Mouse (Mus musculus) lung, postnatal 36 days (tissue): ENCODE results near the gene Tatdn2.

Experiments used
- DNase-seq: peaks from one replicate; pipeline ENCODE4 v3.0.0; 2022; ENCODE audit warnings: mixed read lengths

Gene Tatdn2

DNA sequence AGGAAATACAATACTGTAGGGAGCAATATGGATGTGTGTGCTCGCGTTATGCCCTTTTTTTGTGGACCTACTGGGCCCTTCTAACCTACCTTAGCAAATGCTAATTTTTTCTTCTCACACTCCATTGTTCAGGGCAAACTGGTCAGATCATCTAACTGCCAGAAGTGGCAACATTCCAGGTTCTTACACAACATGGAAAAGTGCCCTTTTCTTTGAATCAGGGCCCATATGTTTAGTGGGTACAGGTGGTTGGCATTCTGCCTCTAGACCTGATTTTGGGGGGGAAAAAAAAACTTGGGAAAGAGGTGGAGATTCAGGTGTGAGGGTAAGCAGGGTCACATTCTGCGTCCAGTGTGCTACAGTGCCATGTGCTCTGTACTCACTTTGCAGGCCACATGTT lies 20.7 kb downstream of the Tatdn2 start:
- peak; percentile 44 for DNase-seq

DNA sequence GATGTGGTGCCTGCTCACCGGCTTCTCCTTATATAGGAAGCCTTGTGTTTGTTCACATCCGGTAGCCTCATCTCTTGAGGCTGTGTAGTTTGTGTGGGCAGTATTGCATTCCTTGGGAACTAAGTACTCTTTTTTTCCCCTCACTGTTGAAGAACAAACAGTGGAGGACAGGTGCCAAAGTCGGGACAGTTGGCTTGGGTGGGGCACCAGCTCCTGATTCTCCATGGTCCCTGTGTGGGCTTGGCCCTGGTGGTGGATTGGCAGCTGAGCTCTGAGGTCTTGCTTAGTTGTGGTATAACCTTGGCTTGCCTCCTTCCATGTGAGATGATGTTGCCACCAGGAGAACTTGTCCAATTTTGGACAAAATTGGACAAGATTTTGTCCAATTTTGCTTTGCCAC lies 23.0 kb downstream of the Tatdn2 start, which contains the start of gene Ghrl:
Gene Ghrl, minus strand, starts transcription at position 3 of the 400 bp plus-strand sequence.
- DNase-seq: no peak

DNA sequence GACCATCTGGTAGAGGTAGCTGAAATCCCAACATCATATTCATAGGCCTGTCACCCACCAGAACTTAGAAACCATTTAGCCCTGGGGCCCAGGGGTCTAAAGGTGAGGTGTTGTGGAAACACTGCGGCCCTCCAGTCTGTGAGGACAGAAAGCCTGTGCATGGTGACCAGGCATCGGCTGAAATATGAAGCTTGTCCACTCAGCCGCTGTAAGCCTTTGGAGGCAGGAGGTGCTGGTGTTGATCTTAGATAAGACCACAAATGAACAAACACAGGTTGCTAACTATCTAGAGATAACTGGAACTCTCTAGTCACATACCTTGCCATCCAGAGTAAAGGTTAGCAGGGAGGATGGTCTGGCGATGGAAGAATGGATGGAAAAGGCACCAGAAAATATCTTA lies 24.2 kb downstream of the Tatdn2 start:
- DNase-seq: peak; percentile 32

DNA sequence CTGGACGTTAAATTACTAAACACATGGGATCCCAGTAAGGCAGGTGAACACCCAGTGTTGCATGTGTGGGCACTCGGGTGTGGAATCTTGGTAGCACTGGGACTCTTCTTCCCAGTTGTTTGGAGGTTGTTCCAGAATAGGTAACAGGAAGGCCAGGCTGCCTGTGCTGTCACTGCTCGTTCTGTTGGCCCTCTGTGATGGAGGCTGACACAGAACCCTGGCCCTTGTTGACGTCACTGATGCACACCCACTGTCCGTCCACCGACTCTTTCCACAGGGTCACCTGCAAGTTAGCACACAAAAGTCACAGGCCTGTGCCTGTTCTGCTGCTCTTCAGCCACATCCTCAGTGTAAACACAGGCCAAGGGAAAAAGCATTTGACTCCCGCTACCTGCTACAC lies 31.3 kb downstream of the Tatdn2 start:
- DNase-seq: no peak

DNA sequence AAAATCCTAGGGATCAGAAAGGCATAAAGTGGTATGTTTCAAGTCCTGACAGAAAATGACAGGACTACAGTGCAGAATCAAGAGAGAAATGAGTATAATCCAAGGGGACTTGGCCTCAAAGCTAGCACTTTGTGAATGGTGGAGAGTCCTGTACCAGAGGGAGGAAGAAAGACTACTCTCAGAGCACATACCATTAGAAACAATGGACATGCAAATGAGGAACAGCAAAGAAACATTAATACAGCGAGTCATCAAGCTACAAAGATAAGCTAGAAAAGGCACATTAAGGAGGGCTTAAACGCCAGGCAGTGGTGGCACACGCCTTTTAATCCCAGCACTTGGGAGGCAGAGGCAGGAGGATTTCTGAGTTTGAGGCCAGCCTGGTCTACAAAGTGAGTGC lies 34.4 kb downstream of the Tatdn2 start:
- no peak for DNase-seq

DNA sequence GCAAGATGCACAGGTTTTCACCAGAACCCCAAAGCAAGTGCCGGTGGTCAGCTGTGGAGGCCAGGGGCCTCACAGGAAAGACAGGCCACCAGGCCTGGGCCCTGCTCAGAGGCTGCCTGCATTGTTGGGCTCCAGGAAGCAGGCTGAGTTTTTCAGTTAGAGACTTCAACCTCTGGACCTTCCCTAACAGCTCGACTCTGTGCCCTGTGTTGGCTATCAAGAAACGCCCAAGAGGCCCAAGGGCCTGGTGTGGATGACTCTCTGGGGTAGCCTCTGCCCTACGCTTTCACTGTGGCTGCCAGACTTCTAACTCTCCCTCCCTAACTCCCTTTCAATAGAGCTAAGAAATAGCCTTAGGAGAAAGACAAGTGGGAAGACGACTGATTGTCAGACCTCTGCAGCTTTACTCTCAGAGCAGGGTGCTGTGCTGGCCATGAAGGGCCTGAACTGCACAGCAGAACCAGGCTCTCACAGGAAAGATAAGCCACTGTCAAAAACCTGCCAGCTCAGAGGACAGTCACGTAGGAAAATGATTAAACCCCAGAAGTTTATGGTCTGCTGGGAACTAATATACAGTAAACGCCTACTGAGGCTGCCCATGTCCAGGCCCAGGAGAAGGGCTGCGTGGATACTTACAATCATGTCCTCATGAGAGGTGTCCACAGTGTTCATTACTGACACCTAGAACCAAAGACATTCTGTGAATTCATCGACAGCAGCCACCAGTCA lies 40.6 kb downstream of the Tatdn2 start:
- DNase-seq: no peak

DNA sequence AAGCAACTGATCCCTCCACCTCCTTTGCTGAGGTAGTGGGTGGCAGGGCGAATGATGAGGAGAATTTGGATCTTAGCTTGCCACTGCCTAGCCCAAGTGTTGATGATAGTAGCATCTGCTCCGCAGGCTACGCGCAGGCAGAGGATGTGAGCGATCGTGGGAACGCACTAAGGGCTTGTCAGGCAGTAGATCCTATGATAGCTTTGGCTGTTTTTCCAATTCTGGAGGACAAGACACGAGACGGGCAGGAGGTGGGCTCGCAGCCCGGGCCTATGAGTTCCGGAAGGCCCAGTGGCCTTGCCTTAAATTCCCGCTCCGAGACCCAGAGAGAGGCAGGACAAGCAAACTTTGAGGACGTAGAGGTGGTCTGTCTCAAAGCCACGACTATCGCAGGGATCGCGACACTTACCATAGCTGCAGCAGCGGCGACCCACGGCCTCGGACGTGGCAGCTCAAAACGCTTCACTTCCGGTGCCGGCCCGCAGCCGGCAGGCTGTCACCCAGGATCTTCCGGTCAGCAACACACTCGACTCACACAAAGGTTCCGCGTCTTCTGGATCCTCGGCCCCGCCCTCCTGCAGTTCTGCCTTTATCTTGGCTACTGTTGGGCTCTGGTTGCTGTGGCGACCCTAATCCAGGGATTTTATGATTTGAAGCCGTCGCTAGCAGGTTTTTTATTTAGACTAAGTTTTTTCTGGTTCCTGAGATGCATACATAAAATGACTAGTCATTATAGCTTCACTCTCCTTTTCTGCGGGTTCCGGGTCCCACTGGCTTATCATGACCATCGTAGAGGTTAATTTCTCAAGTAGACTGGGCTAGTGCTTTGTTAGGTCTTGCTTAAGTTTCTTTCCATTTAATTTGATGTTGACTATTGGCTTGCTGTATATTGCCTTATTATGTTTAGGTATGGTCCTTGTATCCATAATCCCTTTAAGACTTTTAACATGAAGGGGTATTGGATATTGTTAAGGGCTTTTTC lies 43.7 kb downstream of the Tatdn2 start, which contains the start of gene Sec13:
Gene Sec13, minus strand, starts transcription at position 508 of the 982 bp plus-strand sequence.
- peak; percentile 87 for DNase-seq

DNA sequence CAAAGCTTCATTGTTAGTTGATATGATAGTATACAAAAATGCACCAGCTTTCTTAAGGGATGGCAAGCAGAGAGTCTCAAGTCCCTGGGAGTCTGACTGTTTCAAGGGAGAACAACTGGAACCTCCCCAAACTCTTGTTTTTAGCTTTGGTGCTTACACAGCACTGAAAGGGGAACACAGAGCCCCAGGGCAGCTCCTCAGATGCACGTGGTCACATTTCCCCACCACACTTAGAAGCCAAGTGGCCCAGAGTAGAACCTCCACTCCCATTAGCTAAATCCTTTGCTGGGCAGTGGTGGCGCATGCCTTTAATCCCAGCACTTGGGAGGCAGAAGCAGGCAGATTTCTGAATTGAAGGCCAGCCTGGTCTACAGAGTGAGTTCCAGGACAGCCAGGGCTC lies 44.6 kb downstream of the Tatdn2 start:
- DNase-seq: no peak

DNA sequence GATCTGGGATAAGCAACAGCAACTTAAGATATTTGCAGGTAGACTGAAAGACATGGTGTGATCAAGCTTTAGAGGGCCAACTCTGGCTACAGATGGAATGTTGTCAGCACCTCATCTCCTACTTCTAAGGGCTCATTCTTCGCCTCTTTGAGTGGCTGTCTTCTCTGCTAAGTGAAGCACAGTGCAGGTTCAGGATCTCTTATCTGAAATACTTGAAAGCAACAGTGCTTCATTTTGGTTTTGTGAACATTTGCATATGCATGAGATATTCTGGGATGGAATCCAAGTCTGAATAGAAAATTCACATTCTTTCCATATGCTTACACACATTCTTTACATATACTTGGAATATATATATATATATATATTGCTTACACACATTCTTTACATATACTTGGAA lies 45.5 kb downstream of the Tatdn2 start:
- no peak for DNase-seq

DNA sequence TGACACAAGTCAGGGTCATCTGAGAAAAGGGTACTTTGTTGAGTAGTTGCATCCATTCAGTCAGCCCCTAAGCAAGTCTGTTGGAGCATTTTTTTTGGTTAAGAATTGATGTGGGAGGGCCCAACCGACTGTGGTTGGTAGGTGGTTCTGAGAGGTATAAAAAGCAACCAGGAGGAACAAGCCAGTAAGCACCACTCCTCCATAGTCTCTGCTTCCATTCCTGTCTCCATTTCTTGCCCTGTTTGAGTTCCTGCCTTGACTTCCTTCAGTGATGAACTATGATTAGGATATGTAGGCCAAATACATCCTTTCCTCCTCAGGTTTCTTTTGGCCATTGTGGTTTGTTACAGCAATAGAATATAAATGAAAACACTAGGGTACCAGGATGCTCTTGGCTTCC lies 46.3 kb downstream of the Tatdn2 start:
- DNase-seq: no peak

DNA sequence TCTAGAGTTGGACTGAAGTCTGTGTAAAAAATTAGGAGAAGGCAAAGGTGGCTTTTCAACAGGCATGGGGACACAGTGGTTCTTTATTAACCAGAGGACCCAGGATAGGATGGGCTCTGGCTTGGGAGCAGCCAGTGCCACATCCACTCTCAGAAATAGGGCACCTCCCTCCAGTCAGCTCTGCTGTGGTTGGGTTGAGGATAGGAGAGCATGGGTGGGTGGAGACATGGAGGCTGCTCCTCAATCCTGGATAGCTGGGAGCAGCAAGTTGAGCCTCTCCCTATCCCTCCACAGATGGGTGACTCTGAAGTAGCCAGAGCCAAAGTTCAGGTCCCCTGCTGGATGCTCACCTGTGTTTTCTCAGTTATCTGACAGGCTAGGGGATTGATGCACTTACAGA lies 48.3 kb downstream of the Tatdn2 start:
- DNase-seq: no peak

DNA sequence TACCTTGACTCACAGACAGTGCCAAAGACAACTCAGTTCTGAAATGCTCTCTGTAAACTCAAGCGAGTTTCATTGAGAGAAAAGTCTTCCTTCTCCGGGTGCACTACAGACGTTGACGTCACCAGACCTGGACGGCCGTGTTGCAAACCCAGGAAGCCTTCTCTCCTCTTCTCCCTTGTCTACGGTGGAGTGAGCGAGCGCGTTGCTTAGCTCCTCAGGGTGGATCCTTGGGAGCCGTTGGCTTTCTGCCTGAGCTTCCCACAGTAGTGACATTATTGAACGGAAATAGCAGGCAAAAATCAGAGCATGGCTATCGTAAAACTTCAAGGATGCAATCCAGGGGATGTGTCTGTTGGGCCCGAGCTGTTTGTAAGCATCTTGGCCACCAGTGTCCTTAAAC lies 50.4 kb downstream of the Tatdn2 start:
- no peak for DNase-seq

DNA sequence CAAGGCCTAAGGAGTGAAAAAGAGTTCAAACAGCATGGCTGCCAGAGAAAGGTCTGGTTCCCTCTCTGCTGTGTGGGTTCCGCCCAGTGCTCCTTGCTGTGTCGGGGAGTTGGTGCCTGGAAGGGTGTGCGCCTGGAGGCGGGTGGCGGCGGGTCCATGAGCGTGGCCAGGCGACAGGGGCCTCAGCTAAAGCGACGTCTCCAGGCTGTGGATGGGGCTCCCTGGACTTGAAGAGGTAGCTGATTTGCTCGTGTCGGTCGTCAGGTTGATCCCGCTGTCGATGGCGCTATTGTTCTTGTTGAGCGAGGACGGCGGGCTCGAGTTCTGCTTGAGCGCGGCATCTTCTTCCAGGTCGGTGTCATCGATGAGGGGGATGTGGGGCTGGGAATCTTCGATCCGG lies 51.5 kb downstream of the Tatdn2 start:
- no peak for DNase-seq

DNA sequence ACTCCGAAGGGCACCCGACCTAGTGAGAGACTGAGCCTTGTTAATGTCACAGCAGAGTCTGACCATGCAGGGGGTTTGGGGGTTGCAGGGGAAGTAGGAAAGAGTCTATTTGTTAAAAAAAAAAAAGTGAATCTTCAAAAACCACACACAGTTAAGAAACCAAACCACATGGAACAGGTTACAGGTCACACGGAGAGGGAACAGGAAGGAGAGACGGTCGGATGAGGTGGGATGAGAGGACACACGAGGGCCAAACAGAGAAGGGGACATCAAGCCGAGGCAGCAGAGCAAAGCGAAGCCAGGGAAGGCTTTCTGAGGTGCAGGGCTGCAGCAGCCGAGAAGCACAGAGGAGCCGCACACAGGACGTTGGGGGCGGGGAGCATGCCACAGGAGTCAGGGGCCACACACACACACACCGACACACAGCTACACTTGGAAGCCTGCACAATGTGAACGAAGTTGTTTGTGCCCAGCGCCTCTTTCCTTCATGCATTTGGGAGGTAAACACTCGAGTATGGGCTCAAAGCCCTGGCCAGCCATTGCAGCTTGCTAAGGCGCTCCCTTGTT lies 52.4 kb downstream of the Tatdn2 start:
- DNase-seq: peak; percentile 21
